Mouse (Mus musculus) heart, embryonic 13.5 days (tissue): Measurements from ENCODE around the gene Ets1. TPM values are rescaled to one million over a fixed set of nuclear protein-coding genes. Genes with fewer than 3 reads are reported as not detected.
A peak's percentile ranks its signal among the peaks of the same experiment; 100 is the strongest.

Experiments
- ATAC-seq: fragments of 200-750 bp; cut with Nextera tagmentation; 2 replicates; pipeline ENCODE4 v1.8.0; 2017; ENCODE audit warnings: moderate TSS enrichment; ENCODE audit not compliant: insufficient number of reproducible peaks, low FRiP score, low TSS enrichment; ENCODE audit errors: extremely low read depth
- H3K27ac ChIP-seq: fragments of 300-500 bp; sonication (generic); replicated peaks from 2 replicates; pipeline ENCODE4 v1.5.1; 2015; ENCODE audit warnings: moderate library complexity, mild to moderate bottlenecking, inconsistent platforms
- H3K27me3 ChIP-seq: fragments of 300-500 bp; sonication (generic); replicated peaks from 2 replicates; pipeline ENCODE4 v1.6.1; 2015; ENCODE audit warnings: mild to moderate bottlenecking, inconsistent platforms
- H3K36me3 ChIP-seq: fragments of 300-500 bp; sonication (generic); 2 replicates; pipeline ENCODE4 v1.6.1; 2015; ENCODE audit warnings: mild to moderate bottlenecking, inconsistent platforms
- H3K4me1 ChIP-seq: fragments of 300-500 bp; sonication (generic); 2 replicates; pipeline ENCODE4 v1.6.1; 2015; ENCODE audit warnings: inconsistent platforms
- H3K4me2 ChIP-seq: fragments of 300-500 bp; sonication (generic); 2 replicates; pipeline ENCODE4 v1.6.1; 2015; ENCODE audit warnings: inconsistent platforms, mild to moderate bottlenecking, moderate library complexity
- H3K4me3 ChIP-seq: fragments of 300-500 bp; sonication (generic); 2 replicates; pipeline ENCODE4 v1.5.1; 2015; ENCODE audit warnings: moderate library complexity, mild to moderate bottlenecking, inconsistent platforms
- H3K9ac ChIP-seq: fragments of 300-500 bp; sonication (generic); 2 replicates; pipeline ENCODE4 v1.6.1; 2015; ENCODE audit warnings: inconsistent platforms, mild to moderate bottlenecking, moderate library complexity
- H3K9me3 ChIP-seq: fragments of 300-500 bp; sonication (generic); 2 replicates; pipeline ENCODE4 v1.6.1; 2016; ENCODE audit warnings: inconsistent platforms
- WGBS: fragments of 180-500 bp; shearing (Covaris S2); methylation state at CpG from one replicate; pipeline ENCODE4 v1.1.7; 2015; ENCODE audit warnings: mixed read lengths; 5-methylcytosine and 5-hydroxymethylcytosine counted together
- polyA plus RNA-seq: library from polyadenylated mRNA; unstranded; fragments of >200 nt; fragmentation: Nextera tagmentation; extraction: Ambion mirVana; gene quantifications from 2 replicates; pipeline ENCODE4 v1.2.1, GENCODE M21; 2015

The Ets1 gene
- polyA plus RNA-seq, 1 experiment from 2014 or later = 46.9 TPM

DNA sequence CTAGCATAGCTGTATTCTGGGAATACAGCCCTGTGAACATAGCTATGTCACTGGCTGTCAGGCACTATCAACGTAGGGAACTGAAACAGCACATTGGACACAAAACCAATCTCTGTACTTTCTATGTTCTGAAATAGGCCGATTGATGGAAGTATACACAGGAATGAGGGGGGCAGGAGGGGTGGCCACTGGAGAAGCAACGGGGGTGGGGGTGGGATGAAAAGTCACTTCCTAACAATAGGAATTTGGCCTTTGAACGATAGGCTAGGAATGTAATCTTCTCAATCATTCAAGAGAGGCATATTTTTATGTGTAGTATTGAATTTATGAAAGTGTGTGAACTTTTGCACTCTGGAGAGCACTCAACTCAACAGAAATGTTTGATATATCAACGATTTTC lies 12.3 kb downstream of the Ets1 start:
- H3K27ac ChIP-seq = peak overlapping the region; percentile 42; the same call in 1 of the 2 replicates
- no peaks in the 10 kb centered on the region for H3K27me3 ChIP-seq
- H3K4me3 ChIP-seq = no peak overlapping the region
- no peak for ATAC-seq
- no peak overlapping the region for H3K4me2 ChIP-seq
- no peak overlapping the region for H3K9ac ChIP-seq
- H3K4me1 ChIP-seq = peaks cover 31% of the 10 kb centered on the region
- no peaks in the 10 kb centered on the region for H3K9me3 ChIP-seq
- 60% methylated on average over 5 of the region's 5 CpGs for WGBS
- H3K36me3 ChIP-seq = no peaks in the 10 kb centered on the region

DNA sequence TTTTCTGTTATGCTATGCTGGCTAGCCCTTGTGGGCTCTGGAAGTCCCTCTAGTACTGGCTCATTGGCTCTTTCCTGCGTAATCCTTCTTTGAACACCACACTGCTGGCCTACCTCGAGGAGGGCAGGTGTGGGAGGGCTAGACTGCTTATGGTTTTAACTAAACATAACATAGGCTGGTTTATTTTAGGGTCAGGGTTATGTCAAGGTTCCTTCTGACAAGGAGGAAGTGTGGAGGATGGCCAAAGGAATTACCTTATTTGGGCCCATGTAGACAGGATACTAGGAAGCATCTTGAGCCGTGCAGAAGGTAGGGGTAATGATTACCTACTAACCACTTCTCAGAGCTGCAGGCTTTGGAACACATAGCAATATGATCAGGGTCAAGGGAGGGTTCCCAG lies 14.7 kb downstream of the Ets1 start:
- Histone ChIP-seq H3K36me3 (no peaks in the 10 kb centered on the region), H3K4me2 (no peak overlapping the region), H3K9ac (no peak overlapping the region), H3K9me3 (no peaks in the 10 kb centered on the region), H3K27me3 (no peaks in the 10 kb centered on the region), H3K27ac (no peak overlapping the region), H3K4me1 (peaks cover 21% of the 10 kb centered on the region), H3K4me3 (no peak overlapping the region)
- WGBS = 71% methylated on average over 3 of the region's 3 CpGs
- ATAC-seq = no peak

DNA sequence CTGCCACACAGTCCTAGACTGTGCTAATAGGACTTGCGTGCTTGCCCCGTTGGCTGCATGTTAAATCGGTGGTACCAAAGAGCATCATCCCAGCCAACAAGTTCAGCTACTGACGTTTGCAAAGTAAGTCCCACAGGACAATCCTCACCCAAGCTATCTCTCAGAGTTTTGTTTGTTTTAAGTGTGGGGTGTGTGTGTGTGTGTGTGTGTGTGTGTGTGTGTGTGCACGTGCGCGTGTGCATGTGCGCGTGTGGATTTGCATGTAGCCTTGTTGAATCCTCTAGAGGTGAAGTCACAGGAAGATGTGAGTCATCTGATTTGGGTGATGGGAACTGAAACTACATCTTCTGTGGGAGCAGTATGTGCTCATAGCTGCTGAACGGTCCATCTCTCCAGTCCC lies 16.1 kb downstream of the Ets1 start:
- Histone ChIP-seq H3K4me3 (no peak overlapping the region), H3K27me3 (no peaks in the 10 kb centered on the region), H3K9ac (no peak overlapping the region), H3K36me3 (no peaks in the 10 kb centered on the region), H3K27ac (no peak overlapping the region), H3K4me2 (no peak overlapping the region), H3K9me3 (no peaks in the 10 kb centered on the region), H3K4me1 (peaks cover 22% of the 10 kb centered on the region)
- no peak for ATAC-seq
- 82% methylated on average over 10 of the region's 10 CpGs for WGBS

DNA sequence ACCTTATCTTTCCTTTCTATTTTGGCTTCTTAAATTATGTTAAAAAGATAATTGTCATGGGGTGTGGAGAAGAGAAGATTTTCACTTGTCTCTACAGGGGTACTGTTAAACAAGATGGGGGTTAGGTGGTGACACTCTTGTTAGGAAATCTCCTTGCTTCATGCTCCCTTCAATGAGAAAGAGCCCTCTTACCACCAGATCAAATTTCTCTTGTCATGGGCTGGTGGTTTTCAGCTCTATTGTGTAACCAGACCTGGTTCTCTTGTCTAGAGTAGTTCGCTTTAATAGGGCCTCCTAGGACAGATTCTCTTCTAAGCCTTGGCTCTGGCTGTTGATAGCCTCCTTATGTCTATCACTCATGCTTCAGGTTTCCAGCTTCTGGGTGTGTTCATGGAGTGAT lies 18.3 kb downstream of the Ets1 start:
- no peak overlapping the region for H3K27ac ChIP-seq
- H3K4me3 ChIP-seq = no peak overlapping the region
- H3K9me3 ChIP-seq = no peaks in the 10 kb centered on the region
- WGBS = 77% methylated on average over 1 of the region's 1 CpGs
- H3K9ac ChIP-seq = no peak overlapping the region
- no peaks in the 10 kb centered on the region for H3K27me3 ChIP-seq
- peaks cover 12% of the 10 kb centered on the region for H3K4me1 ChIP-seq
- H3K36me3 ChIP-seq = no peaks in the 10 kb centered on the region
- no peak for ATAC-seq
- no peak overlapping the region for H3K4me2 ChIP-seq

DNA sequence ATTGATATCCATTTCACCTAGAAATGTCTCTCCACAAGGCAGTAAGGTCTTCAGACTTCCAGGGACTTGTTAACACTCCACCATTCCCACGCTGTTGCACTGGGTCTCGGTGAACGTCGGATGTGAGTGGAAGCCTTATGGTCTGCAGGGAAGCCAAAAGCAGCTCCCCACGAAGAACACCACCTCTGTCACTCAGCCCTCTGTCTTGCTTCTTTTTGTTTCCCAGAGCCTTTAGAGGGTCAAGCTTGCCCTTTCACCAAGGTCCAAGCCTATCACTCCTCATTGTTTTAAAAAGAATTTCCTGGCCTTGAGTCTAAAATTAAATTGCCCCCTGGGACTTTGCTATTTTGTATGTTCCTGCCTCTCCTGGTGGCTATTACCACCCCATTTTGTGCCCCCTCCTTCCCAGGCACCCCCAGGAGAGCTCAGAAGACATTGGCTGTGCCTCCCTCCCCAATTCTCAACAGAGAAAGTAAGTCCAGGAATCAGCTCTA lies 20.4 kb downstream of the Ets1 start:
- H3K4me1 ChIP-seq = peaks cover 12% of the 10 kb centered on the region
- H3K36me3 ChIP-seq = no peaks in the 10 kb centered on the region
- no peak for ATAC-seq
- H3K9me3 ChIP-seq = no peaks in the 10 kb centered on the region
- H3K27me3 ChIP-seq = no peaks in the 10 kb centered on the region
- peak overlapping the region; percentile 66 for H3K27ac ChIP-seq
- H3K4me2 ChIP-seq = no peak overlapping the region
- 58% methylated on average over 5 of the region's 5 CpGs for WGBS
- H3K9ac ChIP-seq = no peak overlapping the region
- no peak overlapping the region for H3K4me3 ChIP-seq

DNA sequence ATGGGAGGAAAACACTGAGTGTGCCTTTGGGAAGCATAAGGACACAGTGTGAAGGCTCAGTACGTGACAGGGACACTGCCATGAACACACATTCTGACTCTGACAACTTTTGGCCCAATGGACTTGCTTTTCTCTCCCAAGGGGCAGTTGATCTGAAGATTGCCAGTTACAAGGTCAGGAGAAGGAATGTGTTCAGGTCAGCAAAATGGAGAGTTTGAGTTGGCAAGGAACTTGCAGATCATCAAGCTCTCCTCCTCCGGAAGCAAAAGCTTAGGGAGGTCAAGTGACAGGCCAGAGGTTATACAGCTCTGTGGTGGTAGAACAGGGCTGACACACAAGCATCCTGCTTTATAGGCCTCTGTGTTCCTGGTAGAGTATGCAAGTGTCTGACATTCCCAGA lies 21.1 kb downstream of the Ets1 start:
- H3K4me2 ChIP-seq = no peak overlapping the region
- no peak overlapping the region for H3K4me3 ChIP-seq
- H3K9me3 ChIP-seq = no peaks in the 10 kb centered on the region
- H3K9ac ChIP-seq = no peak overlapping the region
- H3K27me3 ChIP-seq = no peaks in the 10 kb centered on the region
- peak overlapping the region; percentile 66 for H3K27ac ChIP-seq
- peaks cover 12% of the 10 kb centered on the region for H3K4me1 ChIP-seq
- H3K36me3 ChIP-seq = no peaks in the 10 kb centered on the region
- no peak for ATAC-seq
- WGBS = 54% methylated on average over 2 of the region's 2 CpGs

DNA sequence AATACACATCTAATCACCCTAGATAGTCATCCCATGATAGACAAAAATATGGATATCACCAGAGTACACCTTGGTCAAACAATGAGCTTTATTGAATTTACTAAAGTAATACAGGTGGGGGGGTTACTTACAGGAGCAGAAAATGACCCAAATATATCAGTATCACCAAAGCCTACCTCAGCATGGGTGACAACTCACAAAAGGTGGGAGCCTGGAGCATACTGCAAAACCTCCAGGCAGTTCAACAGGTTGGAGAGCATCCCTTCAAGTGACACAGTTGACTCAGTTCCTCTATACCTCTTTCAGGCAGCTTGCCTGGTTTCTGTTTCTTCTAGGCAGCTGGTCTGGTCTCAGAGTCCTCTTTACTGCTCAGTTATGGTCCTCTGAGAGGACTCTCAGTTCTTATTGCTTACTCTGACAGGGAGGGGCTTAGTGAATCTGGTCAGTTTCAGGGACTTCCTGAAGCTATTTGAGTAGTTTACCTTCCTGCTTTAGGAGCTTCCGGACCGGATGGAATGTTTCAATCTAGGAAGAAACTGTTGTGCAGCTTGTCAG lies 24.5 kb downstream of the Ets1 start:
- Histone ChIP-seq H3K9me3 (no peaks in the 10 kb centered on the region), H3K4me3 (no peak overlapping the region), H3K36me3 (no peaks in the 10 kb centered on the region), H3K4me1 (peaks cover 12% of the 10 kb centered on the region), H3K9ac (no peak overlapping the region), H3K4me2 (no peak overlapping the region), H3K27ac (no peak overlapping the region), H3K27me3 (no peaks in the 10 kb centered on the region)
- no peak for ATAC-seq
- WGBS = 82% methylated on average over 2 of the region's 2 CpGs

DNA sequence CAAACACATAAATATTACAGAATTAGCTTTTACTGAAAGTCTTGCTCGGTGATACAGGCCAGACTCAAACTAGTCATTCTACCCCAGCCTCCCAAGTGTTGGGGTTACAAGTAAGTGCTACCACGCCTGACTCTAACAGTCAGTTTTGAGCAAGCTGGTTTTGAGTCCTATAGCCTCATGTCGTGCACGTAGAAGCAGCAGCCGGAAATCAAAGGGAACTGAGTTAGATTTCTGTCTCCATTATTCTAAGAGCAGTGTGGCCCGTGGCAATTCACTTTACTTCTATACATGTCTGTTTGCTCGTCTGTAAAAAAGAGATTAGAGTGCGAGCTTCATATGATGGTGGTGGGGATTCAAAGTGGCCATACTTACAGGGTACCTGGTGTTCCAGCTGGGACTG lies 25.1 kb downstream of the Ets1 start:
- no peaks in the 10 kb centered on the region for H3K36me3 ChIP-seq
- H3K9ac ChIP-seq = no peak overlapping the region
- WGBS = 86% methylated on average over 8 of the region's 8 CpGs
- H3K4me2 ChIP-seq = no peak overlapping the region
- H3K4me3 ChIP-seq = no peak overlapping the region
- ATAC-seq = no peak
- H3K27me3 ChIP-seq = no peaks in the 10 kb centered on the region
- no peak overlapping the region for H3K27ac ChIP-seq
- peaks cover 12% of the 10 kb centered on the region for H3K4me1 ChIP-seq
- no peaks in the 10 kb centered on the region for H3K9me3 ChIP-seq

DNA sequence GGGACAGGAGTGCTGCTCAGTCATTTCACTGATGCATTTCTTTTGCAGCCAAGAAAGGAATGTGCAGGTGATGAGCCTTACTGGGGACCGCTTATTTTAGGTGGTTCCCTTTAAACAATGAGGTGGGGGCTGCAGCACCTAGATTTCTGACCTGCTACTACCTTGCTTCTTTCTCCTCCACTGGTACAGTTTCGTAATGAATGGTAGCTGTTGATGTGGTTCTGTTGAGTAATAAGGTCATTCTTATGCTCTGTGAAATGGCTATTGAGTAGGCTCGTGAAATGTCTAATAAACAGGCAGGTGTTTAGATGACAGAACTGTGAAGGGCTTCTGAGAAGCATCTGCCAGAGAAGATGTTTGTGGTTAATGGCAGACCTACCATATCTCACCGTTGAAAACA lies 25.5 kb downstream of the Ets1 start:
- H3K9ac ChIP-seq = no peak overlapping the region
- H3K4me1 ChIP-seq = peaks cover 10% of the 10 kb centered on the region
- no peak overlapping the region for H3K4me3 ChIP-seq
- no peaks in the 10 kb centered on the region for H3K36me3 ChIP-seq
- WGBS = 74% methylated on average over 4 of the region's 4 CpGs
- no peaks in the 10 kb centered on the region for H3K9me3 ChIP-seq
- no peak overlapping the region for H3K4me2 ChIP-seq
- no peak overlapping the region for H3K27ac ChIP-seq
- no peaks in the 10 kb centered on the region for H3K27me3 ChIP-seq
- ATAC-seq = no peak

DNA sequence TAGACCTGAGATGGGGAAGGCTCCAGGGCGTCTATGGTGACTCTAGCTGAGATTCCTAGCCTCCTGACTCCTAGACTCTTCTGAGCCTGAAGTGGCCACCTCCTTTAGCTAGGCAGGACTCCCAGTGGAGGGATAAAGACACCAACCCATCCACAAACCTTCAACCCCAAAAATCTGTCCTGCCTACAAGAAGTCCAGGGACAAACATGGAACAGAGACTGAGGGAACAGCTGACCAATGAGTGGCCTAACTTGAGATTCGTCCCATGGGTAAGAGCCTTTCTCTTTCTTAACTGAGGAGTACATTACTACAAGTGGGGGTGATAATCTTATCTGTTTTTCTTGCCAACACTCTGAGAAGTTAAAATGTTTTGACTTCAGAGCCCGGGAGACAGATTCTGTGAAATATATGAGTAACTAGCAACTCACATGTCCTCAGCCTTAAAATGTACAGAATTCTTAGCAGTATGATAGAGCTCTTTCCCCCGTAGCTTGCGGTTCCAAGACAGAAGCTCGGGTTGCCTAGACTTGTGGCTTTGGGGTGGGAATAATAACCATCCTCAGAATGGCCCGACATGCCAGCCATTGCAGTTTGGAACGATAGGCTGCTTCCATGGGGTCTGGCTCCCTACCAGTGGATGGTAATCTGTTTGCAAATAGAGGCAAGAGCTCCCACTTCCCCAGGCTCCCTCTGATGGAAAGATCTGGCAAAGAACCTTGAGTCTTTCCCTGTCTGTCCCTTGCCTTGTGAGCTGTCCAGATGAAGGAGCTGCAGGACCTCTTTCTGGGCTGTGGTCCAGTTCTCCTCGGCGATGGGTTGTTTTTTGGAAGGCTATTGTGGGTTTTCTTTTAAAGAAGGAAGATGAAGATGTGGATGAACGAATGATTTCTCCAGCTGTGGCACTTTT lies 30.8 kb downstream of the Ets1 start:
- peak overlapping the region; percentile 76 for H3K27ac ChIP-seq
- H3K27me3 ChIP-seq = no peaks in the 10 kb centered on the region
- no peak overlapping the region for H3K9ac ChIP-seq
- peak overlapping the region; percentile 41 for H3K4me2 ChIP-seq
- H3K36me3 ChIP-seq = no peaks in the 10 kb centered on the region
- WGBS = 41% methylated on average over 11 of the region's 11 CpGs
- H3K9me3 ChIP-seq = no peaks in the 10 kb centered on the region
- H3K4me1 ChIP-seq = peaks cover 31% of the 10 kb centered on the region
- H3K4me3 ChIP-seq = no peak overlapping the region
- ATAC-seq = no peak

DNA sequence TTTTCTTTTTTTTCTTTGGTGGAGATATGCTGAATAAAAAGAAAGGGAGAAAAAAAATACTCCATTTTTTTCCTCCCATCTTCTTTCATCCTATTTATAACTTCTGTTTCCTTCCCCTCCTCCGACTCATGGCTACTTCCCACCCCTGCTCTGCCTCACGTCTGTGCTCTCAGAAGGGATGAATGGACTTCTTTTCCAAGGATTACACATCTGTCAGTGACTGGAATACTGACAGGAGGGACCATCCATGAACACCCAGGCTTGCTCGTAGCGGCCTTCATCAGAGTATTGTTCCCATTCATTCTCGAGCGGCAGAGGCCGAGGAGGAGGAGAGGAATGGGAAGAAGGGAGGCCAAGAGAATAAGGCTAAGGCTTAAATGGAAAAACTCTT lies 31.5 kb downstream of the Ets1 start:
- Histone ChIP-seq H3K4me1 (peaks cover 37% of the 10 kb centered on the region), H3K4me2 (peak overlapping the region; percentile 41), H3K27ac (peak overlapping the region; percentile 76), H3K9ac (no peak overlapping the region), H3K9me3 (no peaks in the 10 kb centered on the region), H3K4me3 (no peak overlapping the region), H3K36me3 (no peaks in the 10 kb centered on the region), H3K27me3 (no peaks in the 10 kb centered on the region)
- WGBS = 43% methylated on average over 7 of the region's 7 CpGs
- ATAC-seq = no peak
